Mouse (Mus musculus): Measurements from ENCODE around the gene Atrn. TPM values are rescaled to one million over a fixed set of nuclear protein-coding genes. Genes with fewer than 3 reads are reported as not detected.

The Atrn gene
- polyA plus RNA-seq, 1 experiment from 2014 or later, result 13.4 TPM

DNA sequence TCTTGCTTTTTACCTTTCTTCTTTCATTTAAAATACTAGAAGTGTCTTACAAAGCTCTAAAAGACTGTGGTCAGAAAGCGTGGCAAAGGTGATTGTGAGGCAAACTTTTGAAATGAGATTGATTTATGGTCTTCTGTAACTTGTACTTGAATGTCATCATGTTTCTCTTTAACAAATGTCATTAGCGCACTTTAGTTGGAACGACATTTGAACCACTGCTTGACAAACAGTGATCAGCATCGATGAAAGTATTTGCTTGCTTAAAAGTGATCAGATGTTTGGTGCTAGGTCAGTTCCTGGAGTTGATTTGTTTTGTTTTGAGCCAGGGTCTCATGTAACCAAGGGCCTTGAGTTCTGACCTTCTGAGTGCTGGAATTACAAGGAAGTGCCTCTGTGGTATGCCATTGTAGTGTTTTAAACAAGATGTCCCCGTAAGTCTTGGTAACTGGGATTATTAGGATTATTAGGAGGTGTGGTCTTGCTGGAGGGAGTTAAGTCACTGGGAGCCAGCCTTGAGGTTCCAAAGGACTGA, 12.8 kb downstream of the Atrn start:
- 88% methylated on average over 5 of the region's 5 CpGs for WGBS (ENCODE audit: missing documents)
- Histone ChIP-seq H3K36me3 (ENCODE audit: inconsistent target) (no peaks in the 10 kb centered on the region), H3K27ac (no peak overlapping the region)

DNA sequence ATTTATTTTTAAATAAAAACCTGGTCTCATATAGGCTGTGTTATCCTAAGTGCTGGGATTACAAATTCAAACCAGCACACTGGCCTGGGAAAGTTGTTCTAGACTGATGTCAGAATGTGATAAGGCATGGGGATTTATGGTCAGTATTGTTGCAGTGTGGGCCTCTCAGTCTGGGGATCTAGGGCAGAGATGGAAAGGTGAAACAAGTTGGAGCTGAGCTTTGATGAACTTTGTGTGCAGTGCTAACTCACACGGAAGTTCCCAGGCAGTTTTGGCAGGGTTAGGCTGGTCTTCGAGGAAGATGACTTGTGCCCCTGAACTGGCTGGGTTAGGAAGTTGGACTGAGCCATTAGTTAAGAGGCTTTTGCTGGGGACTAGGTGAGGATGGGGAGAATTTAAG, 18.7 kb downstream of the Atrn start:
- Histone ChIP-seq H3K36me3 (ENCODE audit: inconsistent target) (no peaks in the 10 kb centered on the region), H3K4me3 (ENCODE audit: inconsistent target) (no peak overlapping the region), H3K79me2 (ENCODE audit: inconsistent target) (peaks cover 67% of the 10 kb centered on the region; the same call in 1 of the 2 replicates), H3K27ac (no peak overlapping the region)
- 85% methylated on average over 2 of the region's 2 CpGs for WGBS (ENCODE audit: missing documents)

More for the DNA sequence above, 12.8 kb downstream of the Atrn start:
- Histone ChIP-seq H3K79me2 (ENCODE audit: inconsistent target) (peaks cover 86% of the 10 kb centered on the region; the same call in 1 of the 2 replicates), H3K4me3 (ENCODE audit: inconsistent target) (no peak overlapping the region)

DNA sequence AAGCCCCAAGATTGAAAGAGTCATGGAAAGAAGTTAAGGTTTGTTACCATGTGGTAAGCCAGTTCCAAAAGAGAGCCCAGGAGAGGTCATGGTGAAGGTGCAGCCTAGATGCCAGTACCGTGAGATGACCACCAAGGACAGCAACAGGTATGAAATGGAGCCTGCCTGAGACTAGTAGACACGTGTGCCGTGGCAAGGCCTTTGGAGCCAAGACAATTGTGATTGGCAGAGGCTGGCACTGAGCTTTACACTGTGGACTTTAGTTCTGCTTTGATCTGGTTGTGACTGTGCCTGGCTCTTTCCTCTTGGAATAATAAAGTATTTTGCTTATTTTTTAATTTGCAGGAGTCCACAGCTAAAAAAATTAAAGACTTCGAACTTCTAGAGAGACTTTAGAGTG, 21.7 kb downstream of the Atrn start:
- 97% methylated on average over 4 of the region's 4 CpGs for WGBS (ENCODE audit: missing documents)
- peaks cover 49% of the 10 kb centered on the region; the same call in 1 of the 2 replicates for H3K79me2 ChIP-seq (ENCODE audit: inconsistent target)
- H3K27ac ChIP-seq, result no peak overlapping the region
- H3K4me3 ChIP-seq (ENCODE audit: inconsistent target), result no peak overlapping the region
- no peaks in the 10 kb centered on the region for H3K36me3 ChIP-seq (ENCODE audit: inconsistent target)

DNA sequence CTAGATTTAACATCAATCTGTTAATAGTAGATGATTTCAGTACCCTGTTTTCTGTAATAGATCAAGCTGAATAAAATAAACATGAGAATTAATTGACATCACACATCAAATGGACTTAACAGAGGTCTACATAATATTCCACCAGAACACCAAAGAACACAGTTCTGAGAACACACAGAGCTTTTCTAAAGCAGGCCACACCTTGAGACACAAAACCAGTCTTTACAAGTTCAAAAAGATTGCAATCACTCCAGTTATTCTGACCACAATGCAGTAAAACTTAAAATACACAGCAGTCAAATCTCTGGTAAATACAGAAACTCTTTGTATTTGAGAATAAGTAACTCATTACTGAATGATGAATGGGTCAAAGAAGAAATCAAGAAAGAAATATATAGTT, 22.2 kb downstream of the Atrn start:
- H3K36me3 ChIP-seq (ENCODE audit: inconsistent target), result no peaks in the 10 kb centered on the region
- no peak overlapping the region for H3K27ac ChIP-seq
- H3K79me2 ChIP-seq (ENCODE audit: inconsistent target), result peaks cover 51% of the 10 kb centered on the region; the same call in 1 of the 2 replicates
- H3K4me3 ChIP-seq (ENCODE audit: inconsistent target), result no peak overlapping the region

DNA sequence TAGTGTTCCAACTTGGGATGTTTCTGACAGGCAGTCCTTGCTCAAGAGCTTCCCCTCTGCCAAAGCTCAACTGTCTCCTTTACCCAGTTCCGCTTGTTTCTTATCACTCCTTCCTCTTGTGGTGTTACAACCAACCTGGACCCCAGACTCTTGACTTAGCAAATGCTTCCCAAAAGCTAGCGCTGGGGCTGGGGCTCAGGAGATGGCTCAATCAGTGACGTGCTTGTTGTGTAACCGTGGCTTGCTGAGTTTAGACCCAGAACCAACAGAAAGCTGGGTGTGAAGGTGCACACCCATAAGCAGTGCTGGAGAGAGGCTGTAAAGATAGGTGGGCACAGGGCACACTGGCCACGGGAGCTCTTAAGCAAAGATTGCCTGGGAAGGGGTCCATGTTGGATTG, 23.7 kb downstream of the Atrn start:
- Histone ChIP-seq H3K27ac (no peak overlapping the region), H3K4me3 (ENCODE audit: inconsistent target) (no peak overlapping the region)
- WGBS (ENCODE audit: missing documents), result 15% methylated on average over 5 of the region's 5 CpGs

DNA sequence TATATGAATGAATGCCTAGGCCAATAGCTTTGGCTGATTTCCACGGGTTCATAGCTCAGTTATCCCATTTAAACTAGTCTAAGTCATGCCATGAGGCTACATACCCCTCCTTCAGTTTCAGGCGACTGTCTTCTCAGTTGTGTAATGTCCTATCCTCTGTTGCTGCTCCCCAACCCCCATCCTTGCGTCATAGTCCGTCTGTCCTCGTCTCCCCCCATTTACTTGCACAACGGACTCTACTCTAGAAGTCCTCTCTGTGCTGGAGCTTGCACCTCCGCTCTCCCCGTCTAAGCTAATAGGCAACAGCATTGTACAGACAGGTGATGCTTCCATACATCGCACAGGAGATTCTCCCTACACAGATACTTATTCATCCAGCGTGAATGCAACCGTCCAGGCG, 26.6 kb downstream of the Atrn start:
- no peak overlapping the region for H3K4me3 ChIP-seq (ENCODE audit: inconsistent target)

More for the DNA sequence above, 23.7 kb downstream of the Atrn start:
- Histone ChIP-seq H3K79me2 (ENCODE audit: inconsistent target) (peaks cover 38% of the 10 kb centered on the region; the same call in 1 of the 2 replicates), H3K36me3 (ENCODE audit: inconsistent target) (no peaks in the 10 kb centered on the region)

DNA sequence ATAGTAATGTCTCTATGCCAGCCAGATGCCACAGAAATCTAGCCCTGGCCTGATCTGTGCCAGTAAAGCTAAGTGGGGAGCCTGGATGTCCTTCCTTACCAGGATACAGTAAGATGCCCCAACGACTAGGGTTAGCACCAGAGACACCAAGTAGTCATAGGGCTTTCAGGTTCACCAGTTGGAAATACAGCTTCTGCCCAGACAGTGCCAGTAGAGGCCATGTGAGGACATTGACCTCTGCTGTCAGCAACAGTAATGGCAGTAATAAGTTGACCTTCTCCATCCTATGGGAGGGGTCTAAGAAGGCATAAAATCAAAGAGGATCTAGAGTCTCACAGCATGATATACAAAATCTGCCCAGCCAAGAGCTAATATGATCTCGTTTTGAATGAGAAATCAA, 43.5 kb downstream of the Atrn start:
- Histone ChIP-seq H3K4me3 (ENCODE audit: inconsistent target) (no peak overlapping the region), H3K36me3 (ENCODE audit: inconsistent target) (no peaks in the 10 kb centered on the region), H3K79me2 (ENCODE audit: inconsistent target) (no peaks in the 10 kb centered on the region), H3K27ac (no peak overlapping the region)
- 84% methylated on average over 2 of the region's 2 CpGs for WGBS (ENCODE audit: missing documents)

More for the DNA sequence above, 26.6 kb downstream of the Atrn start:
- H3K36me3 ChIP-seq (ENCODE audit: inconsistent target), result no peaks in the 10 kb centered on the region
- peaks cover 10% of the 10 kb centered on the region; the same call in 1 of the 2 replicates for H3K79me2 ChIP-seq (ENCODE audit: inconsistent target)
- 51% methylated on average over 11 of the region's 12 CpGs for WGBS (ENCODE audit: missing documents)
- no peak overlapping the region for H3K27ac ChIP-seq

DNA sequence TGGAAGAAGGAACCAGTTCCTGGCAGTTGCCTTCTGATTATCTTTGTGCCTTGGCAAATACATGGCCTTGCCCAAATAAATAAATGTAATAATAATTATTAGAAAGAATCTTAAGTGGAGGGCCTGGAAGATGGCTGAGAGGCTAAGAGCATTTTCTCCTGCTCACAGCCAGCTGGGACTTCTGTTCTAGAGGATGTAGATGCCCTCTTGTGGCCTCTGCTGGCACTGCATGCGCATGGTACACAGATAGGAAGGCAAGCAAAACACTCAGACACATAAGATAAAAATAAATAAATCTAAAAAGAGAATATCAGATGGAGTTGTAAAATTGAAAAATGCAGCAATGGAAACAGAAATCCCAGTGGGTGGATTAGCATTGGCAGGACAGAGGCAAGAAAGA, 44.3 kb downstream of the Atrn start:
- Histone ChIP-seq H3K27ac (no peak overlapping the region), H3K36me3 (ENCODE audit: inconsistent target) (no peaks in the 10 kb centered on the region), H3K4me3 (ENCODE audit: inconsistent target) (no peak overlapping the region), H3K79me2 (ENCODE audit: inconsistent target) (no peaks in the 10 kb centered on the region)
- 0% methylated on average over 1 of the region's 1 CpGs for WGBS (ENCODE audit: missing documents)

DNA sequence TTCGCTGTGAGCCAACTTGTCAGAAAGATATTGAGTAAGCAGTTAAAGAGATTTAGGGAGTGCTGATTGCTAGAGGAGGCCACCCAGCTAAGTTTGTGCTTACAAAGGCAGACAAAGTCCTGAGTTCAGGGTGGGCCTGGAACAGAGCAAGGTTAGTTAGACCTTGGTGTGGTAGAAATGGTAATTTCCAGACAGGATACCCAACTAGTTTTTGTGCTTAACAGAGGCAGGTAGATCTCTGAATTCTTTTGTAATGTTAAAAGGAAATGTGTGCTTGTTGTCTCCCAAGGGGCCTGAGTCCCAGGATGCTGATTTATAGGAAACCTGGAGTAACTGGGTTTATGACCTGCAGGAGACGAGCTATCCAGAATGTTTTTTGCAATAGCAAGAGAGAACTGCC, 52.6 kb downstream of the Atrn start:
- 100% methylated on average over 2 of the region's 2 CpGs for WGBS (ENCODE audit: missing documents)

DNA sequence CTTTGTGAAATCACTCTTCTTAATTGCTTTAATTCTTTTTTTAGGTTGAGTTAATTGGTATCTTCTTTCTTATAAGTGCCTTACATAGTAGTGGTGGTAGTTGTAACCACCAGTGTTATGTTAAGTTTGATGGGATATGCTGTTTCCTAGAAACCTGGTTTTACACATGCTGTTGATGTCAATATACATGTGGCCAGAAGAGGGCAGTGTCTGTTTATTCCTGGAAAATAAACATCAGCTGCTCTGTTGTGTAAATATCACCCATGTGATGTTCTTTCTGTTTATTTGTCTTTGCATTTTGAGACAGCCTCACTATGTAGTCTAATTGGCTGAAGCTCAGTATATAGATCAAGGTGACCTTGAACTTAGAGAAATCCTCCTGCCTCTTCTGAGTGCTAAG, 55.6 kb downstream of the Atrn start:
- peaks cover 8% of the 10 kb centered on the region; the same call in 1 of the 2 replicates for H3K36me3 ChIP-seq (ENCODE audit: inconsistent target)
- no peak overlapping the region for H3K27ac ChIP-seq
- no peak overlapping the region for H3K4me3 ChIP-seq (ENCODE audit: inconsistent target)
- no peaks in the 10 kb centered on the region for H3K79me2 ChIP-seq (ENCODE audit: inconsistent target)

More for the DNA sequence above, 52.6 kb downstream of the Atrn start:
- no peak overlapping the region for H3K27ac ChIP-seq
- H3K36me3 ChIP-seq (ENCODE audit: inconsistent target), result peaks cover 8% of the 10 kb centered on the region; the same call in 1 of the 2 replicates
- H3K79me2 ChIP-seq (ENCODE audit: inconsistent target), result no peaks in the 10 kb centered on the region
- H3K4me3 ChIP-seq (ENCODE audit: inconsistent target), result no peak overlapping the region

DNA sequence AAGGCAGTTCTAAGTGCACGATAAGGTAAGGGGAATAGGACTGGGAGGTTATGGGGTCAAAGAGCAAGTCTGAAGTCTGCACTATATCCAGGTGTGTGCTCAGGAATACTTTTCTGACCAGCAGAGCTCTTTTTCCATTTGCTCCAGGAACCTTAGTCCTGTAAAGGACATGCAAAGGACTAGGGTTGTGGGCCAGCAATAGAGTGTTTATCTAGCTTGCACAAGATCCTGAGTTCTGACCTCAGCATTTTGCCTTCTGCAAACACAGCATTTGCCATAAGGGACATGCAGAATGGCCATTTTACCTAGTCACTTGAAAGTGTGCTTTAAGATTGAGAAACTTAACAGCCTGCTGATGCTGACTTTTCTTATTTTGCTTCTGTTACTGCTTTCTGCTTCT, 58.7 kb downstream of the Atrn start:
- Histone ChIP-seq H3K4me3 (ENCODE audit: inconsistent target) (no peak overlapping the region), H3K36me3 (ENCODE audit: inconsistent target) (no peaks in the 10 kb centered on the region), H3K79me2 (ENCODE audit: inconsistent target) (no peaks in the 10 kb centered on the region), H3K27ac (peak overlapping the region; percentile 63)
- WGBS (ENCODE audit: missing documents), result 100% methylated on average over 1 of the region's 1 CpGs

DNA sequence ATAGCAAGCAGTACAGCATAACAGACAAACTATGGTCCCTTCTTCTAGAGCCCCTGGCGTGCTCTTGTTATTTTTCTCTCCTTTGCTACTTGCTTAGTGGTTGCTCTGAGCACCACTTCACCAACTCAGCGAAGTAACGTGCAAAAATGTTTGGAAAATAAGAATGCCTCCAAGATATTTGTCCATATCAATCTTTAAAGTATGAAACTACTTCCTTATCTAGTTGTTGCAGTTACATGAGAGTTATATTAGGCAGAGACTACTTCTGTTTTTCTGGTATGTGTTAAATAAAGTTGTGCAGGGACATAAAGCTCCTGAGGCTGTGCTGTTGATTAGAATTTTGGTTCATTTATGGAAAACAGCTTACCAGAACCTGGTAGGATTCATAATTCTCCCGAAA, 64.7 kb downstream of the Atrn start:
- WGBS (ENCODE audit: missing documents), result 47% methylated on average over 4 of the region's 4 CpGs
- H3K36me3 ChIP-seq (ENCODE audit: inconsistent target), result peaks cover 6% of the 10 kb centered on the region; the same call in 1 of the 2 replicates
- H3K4me3 ChIP-seq (ENCODE audit: inconsistent target), result no peak overlapping the region
- H3K27ac ChIP-seq, result peak overlapping the region; percentile 24; the same call in 1 of the 2 replicates
- H3K79me2 ChIP-seq (ENCODE audit: inconsistent target), result no peaks in the 10 kb centered on the region

DNA sequence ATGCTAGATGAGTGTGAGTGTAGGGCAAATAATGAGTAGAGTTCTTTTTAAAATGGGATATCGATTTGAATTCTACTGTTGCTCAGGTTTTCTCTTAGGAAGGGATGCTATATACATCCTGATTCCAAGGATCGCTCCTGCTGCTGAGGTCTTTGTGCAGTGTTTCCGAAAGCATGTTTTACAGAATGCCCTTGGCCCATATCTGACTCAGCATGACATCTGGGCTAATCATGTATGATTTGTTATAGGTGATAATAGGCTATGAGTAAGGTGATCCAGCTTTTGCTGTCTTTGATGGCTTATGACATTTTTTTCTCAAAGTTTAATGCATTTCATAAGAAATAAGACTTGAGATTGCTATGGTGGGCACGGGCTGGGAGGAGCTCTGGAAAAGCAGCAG, 66.1 kb downstream of the Atrn start:
- Histone ChIP-seq H3K4me3 (ENCODE audit: inconsistent target) (no peak overlapping the region), H3K27ac (no peak overlapping the region), H3K36me3 (ENCODE audit: inconsistent target) (peaks cover 6% of the 10 kb centered on the region; the same call in 1 of the 2 replicates), H3K79me2 (ENCODE audit: inconsistent target) (no peaks in the 10 kb centered on the region)
- 96% methylated on average over 4 of the region's 4 CpGs for WGBS (ENCODE audit: missing documents)

DNA sequence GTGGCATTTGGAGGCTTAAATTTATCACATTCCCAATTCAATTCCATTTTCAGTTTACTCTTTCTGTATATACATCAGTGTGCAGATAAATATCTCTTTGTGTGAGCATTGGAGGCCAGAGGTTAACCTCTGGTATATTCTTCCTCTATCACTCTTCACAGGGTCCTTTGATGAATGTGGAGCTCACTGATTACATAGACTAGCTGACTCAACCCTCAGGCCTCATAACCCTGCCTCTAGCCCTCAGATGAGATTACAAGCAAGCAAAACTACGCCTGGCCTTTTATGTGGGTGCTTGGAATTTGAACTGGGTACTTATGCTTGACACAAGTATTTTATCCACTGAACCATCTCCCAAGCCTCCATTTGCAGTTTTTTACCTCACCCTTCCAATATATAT, 68.6 kb downstream of the Atrn start:
- Histone ChIP-seq H3K36me3 (ENCODE audit: inconsistent target) (peaks cover 6% of the 10 kb centered on the region), H3K27ac (no peak overlapping the region), H3K4me3 (ENCODE audit: inconsistent target) (no peak overlapping the region), H3K79me2 (ENCODE audit: inconsistent target) (no peaks in the 10 kb centered on the region)
- WGBS (ENCODE audit: missing documents), result 100% methylated on average over 1 of the region's 1 CpGs

DNA sequence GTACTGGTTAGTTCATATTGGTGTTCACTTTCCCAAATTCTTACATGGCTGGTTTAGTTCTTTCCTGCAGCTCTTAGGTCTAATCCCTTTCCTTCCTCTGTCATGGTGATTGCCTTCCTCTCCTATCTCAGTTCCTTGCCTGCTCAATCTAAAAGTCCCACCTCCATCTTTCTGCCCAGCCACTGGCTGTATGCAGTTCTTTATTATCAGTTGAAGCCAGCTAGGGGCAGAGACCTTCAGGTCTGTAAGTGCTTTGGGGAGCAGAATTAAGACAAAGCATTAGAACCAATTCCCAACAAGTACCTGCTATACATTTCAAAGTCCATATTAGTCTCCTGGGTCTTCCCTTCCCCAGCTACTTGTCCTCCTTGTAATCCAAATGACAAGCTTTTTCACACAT, 71.3 kb downstream of the Atrn start:
- no peak overlapping the region for H3K4me3 ChIP-seq (ENCODE audit: inconsistent target)
- peaks cover 15% of the 10 kb centered on the region for H3K36me3 ChIP-seq (ENCODE audit: inconsistent target)
- H3K27ac ChIP-seq, result no peak overlapping the region
- H3K79me2 ChIP-seq (ENCODE audit: inconsistent target), result no peaks in the 10 kb centered on the region
